In the genomic region with DNA sequence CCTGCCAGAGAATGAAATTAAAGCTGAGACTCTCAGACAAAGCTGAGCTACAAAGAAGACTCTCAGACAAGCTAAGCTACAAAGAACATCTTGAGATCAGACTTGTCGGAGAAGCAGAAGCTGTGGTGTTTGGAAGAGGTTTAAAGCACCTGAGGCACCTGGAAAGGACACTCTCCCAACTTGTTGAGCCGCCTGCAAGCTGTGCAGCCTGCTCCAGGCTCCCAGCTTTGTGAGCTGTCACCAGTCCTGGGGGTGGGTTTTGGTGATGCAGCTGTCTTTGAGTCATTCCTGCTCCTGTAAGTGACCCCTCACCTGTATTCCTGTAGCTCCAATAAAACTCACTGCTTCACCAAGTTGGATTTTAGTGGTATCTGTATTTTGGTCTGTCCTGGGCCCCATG, we compare ENCODE assay signal across 22 mouse cellular contexts. TPM values are rescaled to one million over a fixed set of nuclear protein-coding genes. Genes with fewer than 3 reads are reported as not detected.
A peak's percentile ranks its signal among the peaks of the same experiment; 100 is the strongest.
DNase-seq lines count a peak whose midpoint lies in the region; ATAC-seq lines count a peak whose summit lies in the region.
"Had no signal": no experiment of that assay in that cellular context is flagged by ENCODE, and none has a peak within 500 bp of the region (broad histone marks: within the 10 kb centered on the region; RNA-seq: fewer than 3 reads in every experiment).

No protein-coding gene starts in this region.

- H3K36me3 ChIP-seq in liver, embryonic 13.5 days: peaks cover 25% of the 10 kb centered on the region
- H3K36me3 ChIP-seq in liver, embryonic 11.5 days (ENCODE audit: control insufficient read depth, insufficient read depth, low read length): peaks cover 5% of the 10 kb centered on the region; the same call in 1 of the 2 replicates

- no peaks in the 10 kb centered on the region for H3K9me3 ChIP-seq in liver, embryonic 13.5 days (replicated peaks)
- H3K9me3 ChIP-seq in liver, embryonic 11.5 days (ENCODE audit: control insufficient read depth, low read length): no peaks in the 10 kb centered on the region
- H3K9me3 ChIP-seq: heart, embryonic 10.5 days; heart, embryonic 13.5 days; hindbrain, embryonic 12.5 days; hindbrain, embryonic 15.5 days had no signal

- H3K27ac ChIP-seq in liver, embryonic 13.5 days: peak overlapping the region; percentile 50; the same call in 1 of the 2 replicates
- no peak overlapping the region for H3K27ac ChIP-seq in liver, embryonic 11.5 days (ENCODE audit: low read depth, low read length)
- H3K27ac ChIP-seq: gastrocnemius, adult 2 months; heart, adult 2 months; heart, embryonic 10.5 days; heart, embryonic 13.5 days; hindbrain, embryonic 12.5 days; hindbrain, embryonic 15.5 days had no signal

- peak; percentile 16 for DNase-seq in heart, adult 11 months
- no peak for DNase-seq in heart, postnatal 4 days
- no peak for DNase-seq in liver, embryonic 13.5 days
- DNase-seq in liver, embryonic 11.5 days (ENCODE audit: low spot score): no peak
- DNase-seq in gonadal fat pad, adult 2 months (ENCODE audit: low read depth): peak; percentile 55
- no peak for DNase-seq in left cerebral cortex, adult 11 months (ENCODE audit: low spot score)
- DNase-seq: adrenal gland, postnatal 10 days; adrenal gland, postnatal 36 days; cerebellum, adult 18-20 months; cerebellum, adult 9-10 months; cerebellum, postnatal 14 days; forebrain, postnatal 0 days; gastrocnemius, adult 2 months; gastrocnemius, postnatal 14 days; heart, adult 2 months; heart, postnatal 14 days had no signal

- 0 out of 2 replicates have a peak, but pooled peaks have one; percentile 20 for ATAC-seq in liver, embryonic 13.5 days (ENCODE audit: low read depth)
- ATAC-seq in liver, embryonic 11.5 days (replicated peaks; ENCODE audit: low FRiP score): no peak
- ATAC-seq: activated CD4-positive, CD25-positive, alpha-beta regulatory T cell, adult 4 months; forebrain, embryonic 14.5 days; forebrain, postnatal 0 days had no signal

- H3K4me1 ChIP-seq in liver, embryonic 13.5 days (replicated peaks): peaks cover 17% of the 10 kb centered on the region; the same call in 1 of the 2 replicates
- H3K4me1 ChIP-seq in liver, embryonic 11.5 days (replicated peaks; ENCODE audit: control insufficient read depth, insufficient read depth, low read length): 0 out of 2 replicates have a peak, but pooled peaks cover 3% of the 10 kb centered on the region
- H3K4me1 ChIP-seq: hindbrain, embryonic 15.5 days had no signal

- no peak overlapping the region for H3K4me3 ChIP-seq in liver, embryonic 13.5 days (replicated peaks)
- no peak overlapping the region for H3K4me3 ChIP-seq in liver, embryonic 11.5 days (ENCODE audit: low read depth, low read length)
- H3K4me3 ChIP-seq: gastrocnemius, adult 2 months; heart, adult 2 months; heart, embryonic 10.5 days; heart, embryonic 13.5 days; hindbrain, embryonic 12.5 days; hindbrain, embryonic 15.5 days had no signal

- no peaks in the 10 kb centered on the region for H3K27me3 ChIP-seq in liver, embryonic 13.5 days
- H3K27me3 ChIP-seq in liver, embryonic 11.5 days (replicated peaks; ENCODE audit: control insufficient read depth, insufficient read depth, low read length): no peaks in the 10 kb centered on the region
- H3K27me3 ChIP-seq: heart, embryonic 13.5 days; hindbrain, embryonic 12.5 days; hindbrain, embryonic 15.5 days had no signal

- no peak overlapping the region for H3K9ac ChIP-seq in liver, embryonic 13.5 days
- H3K9ac ChIP-seq in liver, embryonic 11.5 days (ENCODE audit: low read depth, low read length): no peak overlapping the region
- H3K9ac ChIP-seq: forebrain, postnatal 0 days; heart, embryonic 13.5 days; hindbrain, embryonic 12.5 days; hindbrain, embryonic 15.5 days had no signal

- no peak overlapping the region for H3K4me2 ChIP-seq in liver, embryonic 13.5 days
- no peak overlapping the region for H3K4me2 ChIP-seq in liver, embryonic 11.5 days
- H3K4me2 ChIP-seq: heart, embryonic 13.5 days; hindbrain, embryonic 12.5 days; hindbrain, embryonic 15.5 days had no signal

- 81% methylated on average over 2 of the region's 2 CpGs for WGBS in liver, embryonic 13.5 days (ENCODE audit: insufficient replicate concordance)
- 97% methylated on average over 2 of the region's 2 CpGs for WGBS in liver, embryonic 11.5 days

RNA-seq across cellular contexts. Expression of a gene that starts 27.3 kb away (rescaled TPM):
- total RNA-seq in heart, postnatal 4 days (2021): 10 to 100 TPM; 45.3 to 46.4 TPM
- 11.3 and 16.2 TPM in 2 replicates for polyA plus RNA-seq in liver, embryonic 13.5 days (2015; fragmentation: Nextera tagmentation; extraction: Ambion mirVana)
- 18.9 and 19.7 TPM in 2 replicates for polyA plus RNA-seq in liver, embryonic 11.5 days (2014; fragmentation: Nextera tagmentation; extraction: Ambion mirVana)
- 15.8 and 18.7 TPM in 2 replicates for polyA plus RNA-seq in gonadal fat pad, adult 2 months (2012; rRNA removed)

RNA-seq across cellular contexts. Expression of a gene that starts 27.4 kb away (rescaled TPM):
- total RNA-seq in heart, postnatal 4 days (2021): 1 to 10 TPM; 5.5 to 6.1 TPM
- 2.4 and 3.0 TPM in 2 replicates for polyA plus RNA-seq in liver, embryonic 13.5 days (2015; fragmentation: Nextera tagmentation; extraction: Ambion mirVana)
- 5.5 and 6.4 TPM in 2 replicates for polyA plus RNA-seq in liver, embryonic 11.5 days (2014; fragmentation: Nextera tagmentation; extraction: Ambion mirVana)
- 2.1 and 2.3 TPM in 2 replicates for polyA plus RNA-seq in gonadal fat pad, adult 2 months (2012; rRNA removed)

Comparison
In these comparisons a context has a peak if more than half of its experiments do, and no peak if none do; other contexts are left out.
1. DNase-seq: peak in heart, adult 11 months (single experiment) and gonadal fat pad, adult 2 months (single experiment); none in heart, postnatal 4 days (single experiment), liver, embryonic 13.5 days (single experiment), liver, embryonic 11.5 days (single experiment) and left cerebral cortex, adult 11 months (single experiment).